Mouse (Mus musculus): ENCODE measurements around the gene Mfng. TPM values are rescaled to one million over a fixed set of nuclear protein-coding genes. Genes with fewer than 3 reads are reported as not detected.

The Mfng gene
- polyA plus RNA-seq, 1 experiment from 2014 or later, result 29.1 TPM

- Histone ChIP-seq H3K27ac (no peak overlapping the region), H3K9ac (no peak overlapping the region), H3K4me3 (no peak overlapping the region), H3K4me2 (replicated peaks) (no peak overlapping the region), H3K36me3 (no peaks in the 10 kb centered on the region), H3K4me1 (peaks cover 15% of the 10 kb centered on the region), H3K27me3 (peaks cover 64% of the 10 kb centered on the region), H3K9me3 (no peaks in the 10 kb centered on the region)
- WGBS, result 48% methylated on average over 6 of the region's 6 CpGs
- ATAC-seq (ENCODE audit: insufficient number of reproducible peaks, insufficient read depth, low FRiP score, low TSS enrichment), result no peak
These were observed 62.6 kb downstream of the Mfng start for GRCm38 (mm10) chr15:78710634-78711033.

GRCm38 (mm10) chr15:78709767-78710166 lies 63.5 kb downstream of the Mfng start:
- peaks cover 15% of the 10 kb centered on the region for H3K4me1 ChIP-seq

GRCm38 (mm10) chr15:78706630-78707029 lies 66.6 kb downstream of the Mfng start:
- Histone ChIP-seq H3K27ac (no peak overlapping the region), H3K4me3 (no peak overlapping the region), H3K9ac (no peak overlapping the region), H3K36me3 (no peaks in the 10 kb centered on the region), H3K4me2 (replicated peaks) (no peak overlapping the region), H3K27me3 (peaks cover 24% of the 10 kb centered on the region), H3K4me1 (0 out of 2 replicates have a peak, but pooled peaks cover 8% of the 10 kb centered on the region), H3K9me3 (no peaks in the 10 kb centered on the region)
- ATAC-seq (ENCODE audit: insufficient number of reproducible peaks, insufficient read depth, low FRiP score, low TSS enrichment), result no peak
- WGBS, result 58% methylated on average over 3 of the region's 3 CpGs

More at GRCm38 (mm10) chr15:78709767-78710166, 63.5 kb downstream of the Mfng start:
- no peak for ATAC-seq (ENCODE audit: insufficient number of reproducible peaks, insufficient read depth, low FRiP score, low TSS enrichment)
- Histone ChIP-seq H3K27me3 (peaks cover 55% of the 10 kb centered on the region), H3K9ac (no peak overlapping the region), H3K36me3 (no peaks in the 10 kb centered on the region), H3K9me3 (no peaks in the 10 kb centered on the region), H3K4me3 (no peak overlapping the region), H3K4me2 (replicated peaks) (no peak overlapping the region), H3K27ac (no peak overlapping the region)
- 28% methylated on average over 7 of the region's 7 CpGs for WGBS

Other genes with a start within 250 kb of the Mfng start
- 21.0 and 22.9 TPM in 2 replicates for gene C1qtnf6, start 242.1 kb downstream of the Mfng start, polyA plus RNA-seq (2016; fragmentation: Nextera tagmentation; extraction: Ambion mirVana)
- not detected in 2 replicates for gene Sstr3, start 228.8 kb downstream of the Mfng start, polyA plus RNA-seq (2016; fragmentation: Nextera tagmentation; extraction: Ambion mirVana)
- 7.6 TPM in 2 replicates for gene Rac2, start 200.7 kb downstream of the Mfng start, polyA plus RNA-seq (2016; fragmentation: Nextera tagmentation; extraction: Ambion mirVana)
- 5.3 and 6.6 TPM in 2 replicates for gene Cyth4, start 176.4 kb downstream of the Mfng start, polyA plus RNA-seq (2016; fragmentation: Nextera tagmentation; extraction: Ambion mirVana)
- 0.06 and 0.19 TPM in 2 replicates for gene Elfn2, start 54.7 kb downstream of the Mfng start, polyA plus RNA-seq (2016; fragmentation: Nextera tagmentation; extraction: Ambion mirVana)
- gene Card10, start 29.6 kb upstream of the Mfng start, polyA plus RNA-seq (2016; fragmentation: Nextera tagmentation; extraction: Ambion mirVana), result 3.6 TPM in 2 replicates
- gene Cdc42ep1, start 69.1 kb upstream of the Mfng start, polyA plus RNA-seq (2016; fragmentation: Nextera tagmentation; extraction: Ambion mirVana), result 25.6 and 25.7 TPM in 2 replicates
- not detected in 2 replicates for gene Lgals2, start 82.1 kb upstream of the Mfng start, polyA plus RNA-seq (2016; fragmentation: Nextera tagmentation; extraction: Ambion mirVana)
- 50.0 and 51.1 TPM in 2 replicates for gene Gga1, start 103.7 kb upstream of the Mfng start, polyA plus RNA-seq (2016; fragmentation: Nextera tagmentation; extraction: Ambion mirVana)
- 0.29 and 1.4 TPM in 2 replicates for gene Gm49510, start 126.2 kb upstream of the Mfng start, polyA plus RNA-seq (2016; fragmentation: Nextera tagmentation; extraction: Ambion mirVana)
- 39.4 and 42.2 TPM in 2 replicates for gene Sh3bp1, start 126.3 kb upstream of the Mfng start, polyA plus RNA-seq (2016; fragmentation: Nextera tagmentation; extraction: Ambion mirVana)
- gene Pdxp, start 140.4 kb upstream of the Mfng start, polyA plus RNA-seq (2016; fragmentation: Nextera tagmentation; extraction: Ambion mirVana), result 37.3 and 37.6 TPM in 2 replicates
- gene Lgals1, start 153.2 kb upstream of the Mfng start, polyA plus RNA-seq (2016; fragmentation: Nextera tagmentation; extraction: Ambion mirVana), result 1,294 and 1,324 TPM in 2 replicates
- gene Nol12, start 161.5 kb upstream of the Mfng start, polyA plus RNA-seq (2016; fragmentation: Nextera tagmentation; extraction: Ambion mirVana), result 59.0 and 60.5 TPM in 2 replicates
- 41.5 and 48.1 TPM in 2 replicates for gene Triobp, start 174.2 kb upstream of the Mfng start, polyA plus RNA-seq (2016; fragmentation: Nextera tagmentation; extraction: Ambion mirVana)